Mouse (Mus musculus) C2C12 (cell line): Measurements from ENCODE around the gene Rgs3.

ENCODE experiments used
- CTCF ChIP-seq: IDR thresholded peaks from one replicate; pipeline ENCODE4 v1.5.1; 2011; ENCODE audit not compliant: control insufficient read depth, insufficient read depth, insufficient read length
- MAX ChIP-seq: IDR thresholded peaks from one replicate; pipeline ENCODE4 v1.6.1; 2011; ENCODE audit warnings: mild to moderate bottlenecking, control low read depth
- MYOG ChIP-seq: IDR thresholded peaks from one replicate; pipeline ENCODE4 v1.6.1; 2011; ENCODE audit not compliant: control insufficient read depth, insufficient read length; ENCODE audit errors: extremely low read depth
- USF1 ChIP-seq: IDR thresholded peaks from one replicate; pipeline ENCODE4 v1.6.1; 2011; ENCODE audit warnings: low read depth, mild to moderate bottlenecking, control low read depth, moderate library complexity

GRCm38 (mm10) chr4:62606542-62606882, 46.9 kb downstream of the Rgs3 start:
- TF ChIP-seq CTCF (no peak), MYOG (no peak), USF1 (no peak), MAX (no peak)
